Mouse (Mus musculus) bone marrow macrophage, adult 2 months (primary cell): Measurements from ENCODE around the gene Pbrm1. TPM values are rescaled to one million over a fixed set of nuclear protein-coding genes. Genes with fewer than 3 reads are reported as not detected.

Experiments used
- H3K27ac ChIP-seq: 2 replicates; pipeline ENCODE4 v1.5.1; 2012; ENCODE audit warnings: low read depth, low read length; ENCODE audit not compliant: insufficient read depth
- H3K4me1 ChIP-seq: 2 replicates; pipeline ENCODE4 v1.6.1; 2012; ENCODE audit warnings: low read length; ENCODE audit not compliant: control insufficient read depth, insufficient read depth
- H3K4me3 ChIP-seq: 2 replicates; pipeline ENCODE4 v1.5.1; 2012; ENCODE audit warnings: mild to moderate bottlenecking, low read length, moderate library complexity; ENCODE audit not compliant: insufficient read depth
- CTCF ChIP-seq: IDR thresholded peaks from 2 replicates; pipeline ENCODE4 v1.5.1; 2012; ENCODE audit warnings: low read depth, mild to moderate bottlenecking, low read length, moderate library complexity
- POLR2A ChIP-seq: IDR thresholded peaks from 2 replicates; pipeline ENCODE4 v1.6.1; 2012; ENCODE audit warnings: mild to moderate bottlenecking, low read depth, low read length, borderline replicate concordance
- polyA plus RNA-seq: library from polyadenylated mRNA; stranded (reverse); fragments of >200 nt; gene quantifications from 2 replicates; pipeline ENCODE4 v1.2.4, GENCODE M21; 2012; ENCODE audit not compliant: missing spikeins, insufficient read depth, insufficient read length

The Pbrm1 gene
- polyA plus RNA-seq, 1 experiment, result 34.4 TPM

DNA sequence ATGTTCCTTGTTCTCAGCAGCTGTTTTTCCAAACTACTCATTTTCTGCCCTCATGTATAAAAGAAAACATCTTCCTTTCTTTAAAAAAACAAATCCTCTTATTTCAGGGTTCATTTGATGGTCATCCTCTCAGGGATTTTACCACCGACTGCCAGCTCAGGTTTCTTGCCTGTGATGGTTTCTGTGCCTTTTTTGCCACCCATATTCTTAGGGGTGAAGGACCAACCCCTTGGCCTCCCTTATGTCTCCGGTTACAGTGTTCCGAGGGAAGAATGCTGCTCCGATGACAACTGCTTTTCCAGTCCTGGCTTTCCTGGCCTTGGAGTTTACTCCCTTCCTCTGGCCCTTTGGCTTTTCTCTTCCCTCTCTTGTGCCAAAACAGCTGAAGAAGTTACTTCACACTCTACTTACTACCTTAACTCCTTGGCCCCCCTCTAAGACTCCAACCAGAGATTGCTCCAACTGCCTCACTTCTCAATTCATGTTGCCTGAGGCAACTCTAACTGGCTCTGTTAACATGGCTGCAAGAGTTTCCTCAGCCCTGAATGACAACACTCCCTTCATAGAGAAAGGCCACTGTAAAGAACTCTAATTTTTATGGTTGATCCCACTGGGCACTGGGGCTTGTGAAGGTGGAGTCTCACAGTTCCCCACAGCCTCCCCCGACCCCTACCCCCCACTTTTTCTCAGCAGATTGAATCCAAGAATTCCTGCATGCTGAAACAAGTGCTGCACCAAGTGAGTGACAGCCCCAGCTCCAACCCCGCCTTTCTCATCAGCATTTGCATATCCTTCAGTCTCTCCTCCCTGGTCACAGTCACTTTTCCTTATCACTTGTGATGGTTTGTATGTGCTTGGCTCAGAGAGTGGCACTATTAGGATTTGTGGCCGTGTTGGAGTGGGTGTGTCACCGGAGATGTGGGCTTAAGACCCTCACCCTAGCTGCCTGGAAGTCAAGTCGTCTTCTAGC, 106.5 kb downstream of the Pbrm1 start:
- TF ChIP-seq CTCF, result no peak
- TF ChIP-seq POLR2A, result no peak
- no peak overlapping the region for H3K4me3 ChIP-seq
- H3K27ac ChIP-seq, result 0 out of 2 replicates have a peak overlapping the region, but pooled peaks have one; percentile 2

DNA sequence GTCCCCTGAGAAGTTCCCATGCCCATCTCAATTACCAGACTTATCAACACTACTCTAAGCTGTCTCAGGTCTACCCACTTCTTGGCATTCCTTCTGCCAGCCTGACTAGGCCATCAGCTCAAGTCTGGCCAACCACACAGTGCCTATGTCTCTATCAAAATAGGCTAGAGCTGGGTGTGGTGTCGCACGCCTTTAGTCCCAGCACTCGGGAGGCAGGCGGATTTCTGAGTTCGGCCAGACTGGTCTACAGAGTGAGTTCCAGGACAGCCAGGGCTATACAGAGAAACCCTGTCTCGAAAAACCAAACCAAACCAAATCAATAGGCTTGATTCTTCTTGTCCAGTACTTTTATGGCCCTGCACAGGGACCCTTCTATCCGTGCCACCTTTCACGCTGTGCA, 107.9 kb downstream of the Pbrm1 start:
- no peak for TF ChIP-seq CTCF
- no peak for TF ChIP-seq POLR2A
- H3K4me3 ChIP-seq, result peak overlapping the region; percentile 41
- H3K4me1 ChIP-seq, result peaks cover 23% of the 10 kb centered on the region
- no peak overlapping the region for H3K27ac ChIP-seq

More for the DNA sequence above, 106.5 kb downstream of the Pbrm1 start:
- H3K4me1 ChIP-seq, result peaks cover 23% of the 10 kb centered on the region

DNA sequence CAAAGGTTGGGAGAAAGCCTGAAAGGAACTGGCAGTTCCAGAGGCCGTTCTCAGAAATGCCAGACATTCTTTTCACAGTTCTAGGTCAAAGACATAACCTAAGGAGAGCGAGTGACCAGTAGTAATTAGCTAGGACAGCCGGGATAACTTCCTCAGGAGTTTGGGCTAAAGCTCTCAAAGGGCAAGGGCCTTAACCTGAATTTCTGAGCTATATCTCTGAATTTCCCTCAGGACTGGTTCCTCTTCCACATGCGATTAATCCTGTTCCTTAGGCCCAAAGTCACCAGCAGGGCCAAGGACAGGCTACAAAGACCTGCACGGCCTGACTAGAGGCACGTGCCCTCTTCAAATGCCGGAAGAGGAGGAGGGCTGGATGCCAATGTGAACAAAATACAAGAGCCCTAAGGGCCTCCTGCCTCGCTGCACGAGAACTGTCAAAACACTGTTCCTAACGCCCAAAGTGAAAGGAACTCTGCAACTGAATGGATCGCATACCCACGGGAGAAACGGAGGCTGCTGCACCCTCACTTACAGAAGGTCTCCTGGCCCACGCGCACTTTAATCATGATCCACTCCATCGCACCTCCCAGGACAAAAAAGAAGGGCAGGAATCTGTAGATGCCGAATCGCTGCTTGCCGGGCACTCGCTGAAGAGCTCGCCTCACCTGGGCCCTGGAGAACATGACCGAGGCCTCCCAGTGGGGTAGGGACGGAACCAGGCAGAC, 109.3 kb downstream of the Pbrm1 start:
- peak overlapping the region; percentile 76 for H3K4me3 ChIP-seq
- peak overlapping the region; percentile 80 for H3K27ac ChIP-seq
- TF ChIP-seq CTCF (peak; percentile 46; the same call in 1 of the 2 replicates), POLR2A (no peak)
- peaks cover 35% of the 10 kb centered on the region for H3K4me1 ChIP-seq

- H3K4me1 ChIP-seq, result peaks cover 36% of the 10 kb centered on the region
- peak within 1 kb of the TSS; percentile 76 for H3K4me3 ChIP-seq
- TF ChIP-seq CTCF (no peak), POLR2A (no peak)
- peak within 1 kb of the TSS; percentile 80 for H3K27ac ChIP-seq
Observed at GRCm38 (mm10) chr14:31128826-31129219, 109.9 kb downstream of the Pbrm1 start, which contains the start of gene Smim4. TSS of gene Smim4 (minus strand) at chr14:31128956.

- Histone ChIP-seq H3K4me1 (peaks cover 36% of the 10 kb centered on the region), H3K27ac (no peak overlapping the region), H3K4me3 (peak overlapping the region; percentile 57)
- TF ChIP-seq CTCF (no peak), POLR2A (no peak)
Observed at GRCm38 (mm10) chr14:31129326-31130235, 110.6 kb downstream of the Pbrm1 start.

- peaks cover 29% of the 10 kb centered on the region for H3K4me1 ChIP-seq
- H3K4me3 ChIP-seq, result peak within 1 kb of the TSS; percentile 94
- TF ChIP-seq CTCF (no peak), POLR2A (no peak)
- no peak within 1 kb of the TSS for H3K27ac ChIP-seq
Observed at GRCm38 (mm10) chr14:31130236-31131220, 111.6 kb downstream of the Pbrm1 start, which contains the start of gene Nt5dc2. TSS of gene Nt5dc2 (plus strand) at chr14:31131053.

DNA sequence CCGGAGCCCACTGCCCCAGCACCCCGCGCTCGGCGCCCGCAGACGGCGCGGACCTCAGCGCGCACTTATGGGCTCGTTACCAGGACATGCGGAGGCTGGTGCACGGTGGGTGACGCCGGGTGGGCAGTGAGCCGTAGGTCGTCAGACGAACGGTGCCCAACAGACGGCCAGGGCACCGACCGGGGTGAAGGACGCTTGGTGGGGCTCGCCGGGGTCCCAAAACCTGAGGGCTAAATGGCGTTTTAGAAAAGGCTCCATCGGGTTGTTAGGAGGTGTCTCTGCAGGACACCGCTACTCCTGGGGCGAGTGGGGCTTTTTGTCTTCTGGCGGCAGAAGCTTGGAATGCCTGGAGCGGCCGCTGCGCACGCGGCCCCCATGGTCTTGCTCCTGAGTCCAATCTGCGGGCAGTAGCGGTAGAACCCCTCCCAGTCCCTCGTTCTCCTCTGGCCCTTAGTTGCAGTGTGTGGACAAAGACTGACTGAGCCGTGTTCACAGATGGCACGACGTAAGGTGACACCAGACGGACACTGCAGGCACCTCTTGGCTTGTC, 112.4 kb downstream of the Pbrm1 start:
- Histone ChIP-seq H3K4me1 (peaks cover 22% of the 10 kb centered on the region), H3K27ac (no peak overlapping the region), H3K4me3 (peak overlapping the region; percentile 94)
- TF ChIP-seq CTCF (no peak), POLR2A (no peak)

- H3K4me3 ChIP-seq, result peak overlapping the region; percentile 94
- no peak overlapping the region for H3K27ac ChIP-seq
- no peak for TF ChIP-seq CTCF
- no peak for TF ChIP-seq POLR2A
- peaks cover 18% of the 10 kb centered on the region for H3K4me1 ChIP-seq
Observed at GRCm38 (mm10) chr14:31132031-31132430, 113.1 kb downstream of the Pbrm1 start.
